Mouse (Mus musculus) brain, embryonic 14.5 days (tissue): Measurements from ENCODE around the gene Terb1.

Experiments used
- CTCF ChIP-seq: fragments of 200-500 bp; IDR thresholded peaks from 2 replicates; pipeline ENCODE4 v1.5.1; 2012; ENCODE audit warnings: inconsistent platforms, mild to moderate bottlenecking, moderate library complexity, borderline replicate concordance; ENCODE audit not compliant: insufficient read depth, insufficient read length; ENCODE audit errors: extremely low read depth
- POLR2A ChIP-seq: fragments of 200-500 bp; IDR thresholded peaks from 2 replicates; pipeline ENCODE4 v1.6.1; 2012; ENCODE audit warnings: mild to moderate bottlenecking, inconsistent platforms, borderline replicate concordance; ENCODE audit not compliant: poor library complexity, insufficient read depth, insufficient read length, severe bottlenecking; ENCODE audit errors: extremely low read depth

GRCm38 (mm10) chr8:104405430-104406187 lies 104.1 kb downstream of the Terb1 start:
- TF ChIP-seq CTCF (no peak), POLR2A (no peak)
